Mouse (Mus musculus): ENCODE data around the gene Zfp644.

Zfp644 gene

GRCm38 (mm10) chr5:106660867-106661266 is 36.2 kb downstream of the Zfp644 start:
- DNase-seq, result no peak

GRCm38 (mm10) chr5:106652790-106653328 is 44.2 kb downstream of the Zfp644 start:
- DNase-seq, result no peak

- DNase-seq, result no peak
Observed at GRCm38 (mm10) chr5:106652220-106652753, 44.8 kb downstream of the Zfp644 start.

GRCm38 (mm10) chr5:106649995-106650394 is 47.1 kb downstream of the Zfp644 start:
- DNase-seq, result no peak

- no peak for DNase-seq
Observed at GRCm38 (mm10) chr5:106649441-106649840, 47.6 kb downstream of the Zfp644 start.

GRCm38 (mm10) chr5:106643434-106643833 is 53.7 kb downstream of the Zfp644 start:
- DNase-seq, result no peak

- no peak for DNase-seq
Observed at GRCm38 (mm10) chr5:106641876-106642275, 55.2 kb downstream of the Zfp644 start.

GRCm38 (mm10) chr5:106640235-106640809 is 56.8 kb downstream of the Zfp644 start:
- no peak for DNase-seq

GRCm38 (mm10) chr5:106639627-106640026 is 57.5 kb downstream of the Zfp644 start:
- no peak for DNase-seq

GRCm38 (mm10) chr5:106636423-106636946 is 60.6 kb downstream of the Zfp644 start:
- no peak for DNase-seq

- DNase-seq, result no peak
Observed at GRCm38 (mm10) chr5:106628369-106629149, 68.5 kb downstream of the Zfp644 start.

- DNase-seq, result no peak
Observed at GRCm38 (mm10) chr5:106623337-106623736, 73.8 kb downstream of the Zfp644 start.

- no peak for DNase-seq
Observed at GRCm38 (mm10) chr5:106622193-106622592, 74.9 kb downstream of the Zfp644 start.

- DNase-seq, result no peak
Observed at GRCm38 (mm10) chr5:106620446-106620845, 76.6 kb downstream of the Zfp644 start.

GRCm38 (mm10) chr5:106615006-106615405 is 82.1 kb downstream of the Zfp644 start:
- no peak for DNase-seq

- DNase-seq, result no peak
Observed at GRCm38 (mm10) chr5:106614570-106614969, 82.5 kb downstream of the Zfp644 start.

- DNase-seq, result no peak
Observed at GRCm38 (mm10) chr5:106612151-106612550, 84.9 kb downstream of the Zfp644 start.

GRCm38 (mm10) chr5:106608798-106609197 is 88.3 kb downstream of the Zfp644 start, which contains the start of gene Gm17304:
TSS of gene Gm17304 (plus strand) at chr5:106609098.
- DNase-seq, result no peak

- DNase-seq, result no peak
Observed at GRCm38 (mm10) chr5:106607081-106607480, 90.0 kb downstream of the Zfp644 start.

- DNase-seq, result no peak
Observed at GRCm38 (mm10) chr5:106605096-106605495, 92.0 kb downstream of the Zfp644 start.

- DNase-seq, result no peak
Observed at GRCm38 (mm10) chr5:106604381-106604780, 92.7 kb downstream of the Zfp644 start.

- no peak for DNase-seq
Observed at GRCm38 (mm10) chr5:106599482-106599881, 97.6 kb downstream of the Zfp644 start.

- no peak for DNase-seq
Observed at GRCm38 (mm10) chr5:106597472-106597871, 99.6 kb downstream of the Zfp644 start.

- no peak for DNase-seq
Observed at GRCm38 (mm10) chr5:106594388-106594787, 102.7 kb downstream of the Zfp644 start.
